Mouse (Mus musculus) forebrain, postnatal 0 days (tissue): Measurements from ENCODE around the gene Fam228a. TPM values are rescaled to one million over a fixed set of nuclear protein-coding genes. Genes with fewer than 3 reads are reported as not detected.
"Not testable (repeated sequence)": the region's sequence is repeated elsewhere in the genome, so short reads cannot be mapped to it uniquely, and the experiment has no call there.

Experiments used
- ATAC-seq: fragments of 200-750 bp; cut with Nextera tagmentation; 2 replicates; pipeline ENCODE4 v1.8.0; 2017; ENCODE audit warnings: mild to moderate bottlenecking, moderate library complexity
- DNase-seq: peaks from one replicate; pipeline ENCODE4 v3.0.0-alpha.2; 2015
- H3K27ac ChIP-seq: fragments of 300-500 bp; sonication (generic); 2 replicates; pipeline ENCODE4 v1.5.1; 2014; ENCODE audit warnings: low read depth, mild to moderate bottlenecking, antibody characterized with exemption, low read length, moderate library complexity, mixed read lengths
- H3K27me3 ChIP-seq: fragments of 300-500 bp; sonication (generic); 2 replicates; pipeline ENCODE4 v1.6.1; 2014; ENCODE audit warnings: mild to moderate bottlenecking, low read length, mixed read lengths; ENCODE audit not compliant: insufficient read depth
- H3K36me3 ChIP-seq: fragments of 300-500 bp; sonication (generic); 2 replicates; pipeline ENCODE4 v1.6.1; 2014; ENCODE audit warnings: mild to moderate bottlenecking, moderate library complexity; ENCODE audit not compliant: insufficient read depth
- H3K4me1 ChIP-seq: fragments of 300-500 bp; sonication (generic); 2 replicates; pipeline ENCODE4 v1.6.1; 2014; ENCODE audit warnings: antibody characterized with exemption; ENCODE audit not compliant: insufficient read depth
- H3K4me2 ChIP-seq: fragments of 300-500 bp; sonication (generic); 2 replicates; pipeline ENCODE4 v1.6.1; 2014; ENCODE audit warnings: low read depth, mild to moderate bottlenecking, moderate library complexity
- H3K4me3 ChIP-seq: fragments of 300-500 bp; sonication (generic); 2 replicates; pipeline ENCODE4 v1.5.1; 2014; ENCODE audit warnings: low read depth, low read length, mixed read lengths
- H3K9ac ChIP-seq: fragments of 300-500 bp; sonication (generic); 2 replicates; pipeline ENCODE4 v1.6.1; 2014; ENCODE audit warnings: mild to moderate bottlenecking
- H3K9me3 ChIP-seq: fragments of 300-500 bp; sonication (generic); 2 replicates; pipeline ENCODE4 v1.6.1; 2016; ENCODE audit warnings: low read length
- CTCF ChIP-seq: sonication (generic); IDR thresholded peaks from 2 replicates; pipeline ENCODE4 v1.5.1; 2016; ENCODE audit warnings: antibody characterized with exemption, control low read depth, low read depth
- WGBS: fragments of 180-500 bp; shearing (Covaris S2); extraction: QIAGEN DNeasy Blood & Tissue Kit; methylation state at CpG from one replicate; pipeline ENCODE4 v1.1.7; 2014; 5-methylcytosine and 5-hydroxymethylcytosine counted together
- polyA plus RNA-seq: library from polyadenylated mRNA; unstranded; fragments of >200 nt; fragmentation: Nextera tagmentation; extraction: Ambion mirVana; gene quantifications from 2 replicates; pipeline ENCODE4 v1.2.1, GENCODE M21; 2015
- total RNA-seq: library from RNA; depleted of rRNA; stranded (reverse); fragments of >200 nt; gene quantifications from 2 replicates; pipeline ENCODE4 v1.2.3, GENCODE M21; 2014; rRNA removed

Fam228a gene
- total RNA-seq (1.2 and 1.5 TPM in 2 replicates), polyA plus RNA-seq (0.09 and 0.30 TPM in 2 replicates)

DNA sequence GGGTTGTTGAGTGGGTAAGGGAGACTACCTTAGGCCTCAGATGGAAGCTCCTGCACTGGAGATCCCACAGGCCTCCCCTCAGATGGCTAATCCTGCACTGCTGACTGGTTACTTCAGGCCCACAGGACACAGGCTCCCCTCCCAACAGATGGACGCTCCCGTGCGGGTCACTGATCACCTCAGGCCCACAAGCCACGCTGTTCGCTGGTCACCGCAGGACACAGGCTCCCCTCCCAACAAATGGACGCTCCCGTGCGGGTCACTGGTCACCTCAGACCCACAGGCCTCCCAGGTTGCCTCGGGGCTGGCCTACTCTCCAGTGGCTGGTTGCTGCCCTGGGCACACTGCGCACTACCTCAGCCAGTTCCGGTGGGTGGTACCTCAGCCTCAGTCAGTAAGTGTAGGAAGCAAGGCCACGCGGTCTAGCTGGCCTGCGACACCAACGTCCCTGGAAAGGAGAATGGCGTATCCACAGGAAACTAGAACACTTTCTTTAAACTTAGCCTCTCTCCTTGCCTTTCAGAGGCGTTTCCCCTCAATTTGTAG, at the start of gene Fam228a:
Gene Fam228a, minus strand, starts transcription at position 400 of the 546 bp plus-strand sequence.
- 81% methylated on average over 18 of the region's 18 CpGs for WGBS
- Histone ChIP-seq H3K27me3 (no peaks in the 10 kb centered on the region), H3K9ac (no peak within 1 kb of the TSS), H3K4me1 (no peaks in the 10 kb centered on the region), H3K4me3 (no peak within 1 kb of the TSS), H3K36me3 (no peaks in the 10 kb centered on the region), H3K27ac (no peak within 1 kb of the TSS), H3K4me2 (no peak within 1 kb of the TSS), H3K9me3 (no peaks in the 10 kb centered on the region)
- no peak for DNase-seq
- no peak for TF ChIP-seq CTCF
- ATAC-seq: no peak

GRCm38 (mm10) chr12:4784466-4784865, 46.2 kb upstream of the Fam228a start:
- H3K4me1 ChIP-seq: no peaks in the 10 kb centered on the region
- no peak for TF ChIP-seq CTCF
- no peaks in the 10 kb centered on the region for H3K27me3 ChIP-seq
- H3K36me3 ChIP-seq: no peaks in the 10 kb centered on the region
- H3K9ac ChIP-seq: no peak overlapping the region
- DNase-seq (no peak), ATAC-seq (no peak)
- 77% methylated on average over 2 of the region's 2 CpGs for WGBS
- H3K4me2 ChIP-seq: no peak overlapping the region
- no peak overlapping the region for H3K27ac ChIP-seq
- no peaks in the 10 kb centered on the region for H3K9me3 ChIP-seq
- no peak overlapping the region for H3K4me3 ChIP-seq

- Histone ChIP-seq H3K4me3 (no peak overlapping the region), H3K4me2 (no peak overlapping the region), H3K36me3 (no peaks in the 10 kb centered on the region), H3K9ac (no peak overlapping the region), H3K9me3 (no peaks in the 10 kb centered on the region), H3K27me3 (no peaks in the 10 kb centered on the region), H3K4me1 (no peaks in the 10 kb centered on the region), H3K27ac (no peak overlapping the region)
- 58% methylated on average over 5 of the region's 5 CpGs for WGBS
- DNase-seq (no peak), ATAC-seq (no peak)
- no peak for TF ChIP-seq CTCF
These were observed 45.4 kb upstream of the Fam228a start for GRCm38 (mm10) chr12:4783598-4783997.

DNA sequence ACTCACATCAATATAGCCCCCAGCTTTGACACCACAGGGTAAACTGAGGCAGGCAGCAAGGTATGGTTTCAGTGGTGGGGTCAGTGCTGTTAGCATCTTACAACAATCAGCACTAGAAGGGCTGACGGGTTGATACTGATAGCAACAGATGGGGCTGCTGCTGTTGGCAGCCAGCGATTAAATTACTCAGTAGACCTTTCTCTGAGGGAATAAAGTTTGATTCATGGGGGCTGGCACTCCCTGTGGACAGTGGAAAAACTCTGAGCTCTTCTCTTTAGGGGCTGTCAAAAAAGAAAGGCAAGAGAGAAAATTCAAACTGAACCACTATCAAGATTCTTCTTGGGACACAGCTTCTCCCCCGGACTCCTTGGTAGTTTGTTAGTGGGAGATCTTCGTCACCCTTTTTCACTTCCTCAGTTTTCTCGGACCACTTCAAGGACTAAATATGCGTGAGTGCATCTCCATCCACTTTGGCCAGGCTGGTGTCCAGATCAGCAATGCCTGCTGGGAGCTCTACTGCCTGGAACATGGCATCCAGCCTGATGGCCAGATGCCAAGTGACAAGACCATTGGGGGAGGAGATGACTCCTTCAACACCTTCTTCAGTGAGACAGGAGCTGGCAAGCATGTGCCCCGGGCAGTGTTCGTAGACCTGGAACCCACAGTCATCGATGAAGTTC, 43.6 kb upstream of the Fam228a start:
- not testable (repeated sequence) for H3K4me1 ChIP-seq, H3K36me3 ChIP-seq, H3K4me2 ChIP-seq, H3K4me3 ChIP-seq, H3K9ac ChIP-seq, H3K27ac ChIP-seq, H3K27me3 ChIP-seq, DNase-seq, H3K9me3 ChIP-seq, ATAC-seq
- WGBS: 84% methylated on average over 9 of the region's 9 CpGs

DNA sequence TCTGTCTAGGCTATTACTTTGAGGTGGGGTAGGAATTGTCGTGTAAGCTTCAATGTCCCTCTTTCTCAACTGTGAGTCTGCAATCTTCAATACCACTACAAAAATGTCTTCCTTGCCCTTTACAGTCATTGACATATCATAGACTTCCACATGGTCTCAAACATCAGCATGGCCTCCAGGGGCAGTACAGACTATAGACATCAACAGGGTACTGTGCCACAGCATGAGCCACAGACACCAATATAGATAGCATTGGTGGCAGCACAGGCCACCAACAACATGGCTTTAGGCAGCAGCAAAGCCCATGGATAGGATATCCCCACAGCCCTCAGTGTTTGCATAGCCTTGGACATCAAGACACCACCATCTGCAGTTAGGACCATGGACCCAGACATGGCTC, 43.0 kb upstream of the Fam228a start:
- Histone ChIP-seq H3K36me3 (no peaks in the 10 kb centered on the region), H3K27me3 (no peaks in the 10 kb centered on the region), H3K4me3 (no peak overlapping the region), H3K4me1 (no peaks in the 10 kb centered on the region), H3K9me3 (no peaks in the 10 kb centered on the region), H3K9ac (no peak overlapping the region), H3K4me2 (no peak overlapping the region), H3K27ac (no peak overlapping the region)
- ATAC-seq (no peak), DNase-seq (no peak)
- TF ChIP-seq CTCF: no peak
- 86% methylated on average over 1 of the region's 1 CpGs for WGBS

- H3K36me3 ChIP-seq: no peaks in the 10 kb centered on the region
- no peak overlapping the region for H3K4me3 ChIP-seq
- H3K4me2 ChIP-seq: no peak overlapping the region
- TF ChIP-seq CTCF: no peak
- no peaks in the 10 kb centered on the region for H3K27me3 ChIP-seq
- H3K9me3 ChIP-seq: no peaks in the 10 kb centered on the region
- ATAC-seq: no peak
- no peak for DNase-seq
- no peak overlapping the region for H3K27ac ChIP-seq
- no peak overlapping the region for H3K9ac ChIP-seq
- 65% methylated on average over 2 of the region's 2 CpGs for WGBS
- no peaks in the 10 kb centered on the region for H3K4me1 ChIP-seq
These were observed 42.0 kb upstream of the Fam228a start for GRCm38 (mm10) chr12:4780245-4780644.

DNA sequence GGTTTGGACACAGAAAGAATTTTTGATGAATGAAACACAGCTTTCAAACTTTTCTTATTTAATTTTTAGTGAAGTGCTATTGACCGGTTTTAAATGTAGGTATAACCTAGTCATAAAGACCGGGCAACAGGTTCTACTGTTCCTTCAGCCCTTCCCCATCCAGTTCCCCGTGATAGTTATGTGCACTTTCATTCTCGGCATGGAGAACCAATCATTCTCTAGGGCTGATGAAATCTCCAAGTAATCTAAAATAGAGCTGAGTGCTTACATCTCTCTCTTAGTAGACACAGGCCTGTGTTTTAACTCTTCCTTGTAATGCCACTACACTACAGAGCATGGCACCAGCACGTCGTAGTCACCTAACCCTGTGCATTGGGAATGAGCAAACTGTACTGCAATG, 39.5 kb upstream of the Fam228a start:
- Histone ChIP-seq H3K9ac (no peak overlapping the region), H3K27ac (no peak overlapping the region), H3K9me3 (no peaks in the 10 kb centered on the region), H3K4me2 (no peak overlapping the region), H3K4me1 (no peaks in the 10 kb centered on the region), H3K4me3 (no peak overlapping the region), H3K27me3 (no peaks in the 10 kb centered on the region), H3K36me3 (no peaks in the 10 kb centered on the region)
- WGBS: 90% methylated on average over 6 of the region's 6 CpGs
- no peak for ATAC-seq
- TF ChIP-seq CTCF: no peak
- DNase-seq: no peak
